Mouse (Mus musculus) hindbrain, embryonic 16.5 days (tissue): ENCODE measurements around the gene Lztfl1. TPM values are rescaled to one million over a fixed set of nuclear protein-coding genes. Genes with fewer than 3 reads are reported as not detected.
"Not testable (repeated sequence)": the region's sequence is repeated elsewhere in the genome, so short reads cannot be mapped to it uniquely, and the experiment has no call there.

Experiments used
- ATAC-seq: fragments of 200-750 bp; cut with Nextera tagmentation; 2 replicates; pipeline ENCODE4 v1.8.0; 2017; ENCODE audit warnings: moderate TSS enrichment, moderate library complexity
- H3K27ac ChIP-seq: fragments of 300-500 bp; sonication (generic); 2 replicates; pipeline ENCODE4 v1.5.1; 2014; ENCODE audit warnings: low read depth, mild to moderate bottlenecking, control low read depth, low read length, moderate library complexity
- H3K27me3 ChIP-seq: fragments of 300-500 bp; sonication (generic); replicated peaks from 2 replicates; pipeline ENCODE4 v1.6.1; 2014; ENCODE audit warnings: low read length; ENCODE audit not compliant: control insufficient read depth, insufficient read depth
- H3K36me3 ChIP-seq: fragments of 300-500 bp; sonication (generic); 2 replicates; pipeline ENCODE4 v1.6.1; 2014; ENCODE audit warnings: mild to moderate bottlenecking, low read length, moderate library complexity, mixed read lengths; ENCODE audit not compliant: control insufficient read depth, insufficient read depth
- H3K4me1 ChIP-seq: fragments of 300-500 bp; sonication (generic); 2 replicates; pipeline ENCODE4 v1.6.1; 2014; ENCODE audit warnings: low read depth, low read length; ENCODE audit not compliant: control insufficient read depth, insufficient read depth
- H3K4me2 ChIP-seq: fragments of 300-500 bp; sonication (generic); 2 replicates; pipeline ENCODE4 v1.6.1; 2014; ENCODE audit warnings: mild to moderate bottlenecking, low read length, control low read depth, moderate library complexity
- H3K4me3 ChIP-seq: fragments of 300-500 bp; sonication (generic); 2 replicates; pipeline ENCODE4 v1.5.1; 2014; ENCODE audit warnings: mild to moderate bottlenecking, low read length, control low read depth, moderate library complexity
- H3K9ac ChIP-seq: fragments of 300-500 bp; sonication (generic); 2 replicates; pipeline ENCODE4 v1.6.1; 2014; ENCODE audit warnings: low read depth, mild to moderate bottlenecking, control low read depth, low read length, moderate library complexity
- H3K9me3 ChIP-seq: fragments of 300-500 bp; sonication (generic); 2 replicates; pipeline ENCODE4 v1.6.1; 2014; ENCODE audit warnings: mild to moderate bottlenecking, low read length, moderate library complexity; ENCODE audit not compliant: control insufficient read depth
- WGBS: fragments of 180-500 bp; shearing (Covaris S2); extraction: QIAGEN DNeasy Blood & Tissue Kit; methylation state at CpG from one replicate; pipeline ENCODE4 v1.1.7; 2014; 5-methylcytosine and 5-hydroxymethylcytosine counted together
- polyA plus RNA-seq: library from polyadenylated mRNA; unstranded; fragments of >200 nt; fragmentation: Nextera tagmentation; extraction: Ambion mirVana; gene quantifications from 2 replicates; pipeline ENCODE4 v1.2.1, GENCODE M21; 2015

Gene Lztfl1
- polyA plus RNA-seq, 1 experiment from 2014 or later = 45.2 TPM

GRCm38 (mm10) chr9:123754333-123754732, 36.8 kb upstream of the Lztfl1 start:
- no peaks in the 10 kb centered on the region for H3K36me3 ChIP-seq
- ATAC-seq = no peak
- no peak overlapping the region for H3K4me2 ChIP-seq
- H3K9ac ChIP-seq = no peak overlapping the region
- no peaks in the 10 kb centered on the region for H3K9me3 ChIP-seq
- no peak overlapping the region for H3K4me3 ChIP-seq
- 93% methylated on average over 4 of the region's 4 CpGs for WGBS
- H3K4me1 ChIP-seq = no peaks in the 10 kb centered on the region
- no peaks in the 10 kb centered on the region for H3K27me3 ChIP-seq
- H3K27ac ChIP-seq = no peak overlapping the region

DNA sequence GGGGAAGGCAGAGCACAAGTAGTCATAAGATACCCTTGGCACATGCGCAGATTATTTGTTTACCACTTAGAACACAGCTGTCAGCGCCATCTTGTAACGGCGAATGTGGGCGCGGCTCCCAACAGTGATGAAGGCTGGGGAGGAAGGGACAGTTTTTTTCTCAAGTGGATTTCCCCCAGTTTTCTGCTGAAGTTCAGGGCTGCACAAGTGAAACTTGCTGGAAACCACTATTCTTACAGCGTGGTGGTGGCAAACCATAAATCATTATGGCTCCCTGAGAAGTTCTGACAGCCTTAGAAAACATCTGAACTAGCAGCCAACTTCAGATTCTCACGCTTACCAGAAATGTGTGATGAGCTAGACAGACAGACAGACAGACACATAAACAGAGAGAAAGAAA, 32.2 kb upstream of the Lztfl1 start:
- not testable (repeated sequence) for H3K27me3 ChIP-seq, H3K27ac ChIP-seq, H3K9ac ChIP-seq, ATAC-seq, H3K4me3 ChIP-seq, H3K36me3 ChIP-seq, H3K9me3 ChIP-seq, H3K4me1 ChIP-seq, H3K4me2 ChIP-seq
- 92% methylated on average over 7 of the region's 8 CpGs for WGBS

DNA sequence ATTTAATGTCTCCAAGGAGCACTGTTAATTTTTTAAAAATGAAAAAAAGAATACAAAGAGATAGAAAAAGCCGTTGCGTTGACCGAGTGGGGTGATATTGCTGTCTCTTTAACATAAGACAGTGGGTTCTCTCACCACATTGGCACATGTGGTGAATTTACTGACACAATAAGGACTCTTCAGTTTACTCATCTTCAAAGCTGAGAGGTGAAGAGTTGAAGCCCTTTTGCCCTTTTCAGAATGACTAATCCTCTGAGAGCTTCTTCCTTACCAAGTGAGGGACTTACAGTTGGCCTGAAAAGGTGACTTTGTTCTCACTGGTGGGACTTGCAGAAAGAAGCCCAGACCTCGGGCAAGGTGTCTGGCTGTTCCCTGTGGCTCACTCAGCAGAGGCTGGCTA, 23.3 kb upstream of the Lztfl1 start:
- 86% methylated on average over 4 of the region's 4 CpGs for WGBS

DNA sequence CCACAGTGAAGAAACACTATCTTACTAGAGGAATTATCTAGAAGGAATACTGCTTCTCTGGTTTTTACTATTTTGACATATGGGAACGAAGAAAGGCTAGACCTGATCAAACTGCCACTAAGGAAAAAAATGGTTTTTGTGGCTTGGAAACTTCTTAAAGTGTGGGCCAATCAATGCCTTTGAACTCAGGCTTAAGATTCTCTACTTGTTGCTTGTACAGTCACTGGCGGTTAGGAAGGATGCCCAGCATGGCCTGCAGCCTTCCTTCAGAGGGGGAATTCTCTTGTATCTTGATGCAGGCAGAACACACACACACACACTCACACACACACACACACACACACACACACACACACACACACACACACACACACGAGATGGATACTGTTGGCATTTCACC, 16.6 kb upstream of the Lztfl1 start:
- no peak overlapping the region for H3K9ac ChIP-seq
- no peaks in the 10 kb centered on the region for H3K36me3 ChIP-seq
- ATAC-seq = no peak
- no peak overlapping the region for H3K27ac ChIP-seq
- no peak overlapping the region for H3K4me3 ChIP-seq
- no peaks in the 10 kb centered on the region for H3K27me3 ChIP-seq
- no peaks in the 10 kb centered on the region for H3K4me1 ChIP-seq
- H3K4me2 ChIP-seq = no peak overlapping the region
- H3K9me3 ChIP-seq = no peaks in the 10 kb centered on the region
- WGBS = 87% methylated on average over 3 of the region's 3 CpGs

More for the DNA sequence above, 23.3 kb upstream of the Lztfl1 start:
- Histone ChIP-seq H3K4me2 (no peak overlapping the region), H3K27me3 (no peaks in the 10 kb centered on the region), H3K4me3 (no peak overlapping the region), H3K4me1 (no peaks in the 10 kb centered on the region), H3K9ac (no peak overlapping the region), H3K9me3 (no peaks in the 10 kb centered on the region), H3K27ac (no peak overlapping the region), H3K36me3 (no peaks in the 10 kb centered on the region)
- no peak for ATAC-seq

DNA sequence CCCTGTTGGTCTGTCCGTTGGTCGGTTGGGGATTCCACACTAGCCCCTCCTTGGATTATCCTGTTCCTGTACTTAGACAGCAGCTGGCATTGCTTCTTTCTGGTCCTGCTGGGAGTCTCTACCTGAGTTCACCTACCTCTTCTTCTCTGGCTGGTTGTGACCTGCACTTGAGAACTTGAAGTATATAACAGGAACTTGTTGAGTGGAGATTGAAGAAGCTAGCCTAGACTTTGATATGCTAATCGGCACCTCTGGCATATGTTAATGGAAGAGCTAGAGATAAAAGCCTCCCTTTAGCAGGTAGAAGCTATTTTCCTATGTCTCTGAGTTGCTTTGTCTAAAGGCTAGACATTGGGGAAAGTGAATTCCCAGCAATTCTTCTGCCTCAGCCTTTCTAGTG, 13.8 kb upstream of the Lztfl1 start:
- no peaks in the 10 kb centered on the region for H3K27me3 ChIP-seq
- H3K4me2 ChIP-seq = no peak overlapping the region
- WGBS = 84% methylated on average over 3 of the region's 3 CpGs
- no peak overlapping the region for H3K27ac ChIP-seq
- no peak overlapping the region for H3K9ac ChIP-seq
- ATAC-seq = no peak
- no peak overlapping the region for H3K4me3 ChIP-seq
- H3K9me3 ChIP-seq = no peaks in the 10 kb centered on the region
- H3K4me1 ChIP-seq = no peaks in the 10 kb centered on the region
- no peaks in the 10 kb centered on the region for H3K36me3 ChIP-seq

DNA sequence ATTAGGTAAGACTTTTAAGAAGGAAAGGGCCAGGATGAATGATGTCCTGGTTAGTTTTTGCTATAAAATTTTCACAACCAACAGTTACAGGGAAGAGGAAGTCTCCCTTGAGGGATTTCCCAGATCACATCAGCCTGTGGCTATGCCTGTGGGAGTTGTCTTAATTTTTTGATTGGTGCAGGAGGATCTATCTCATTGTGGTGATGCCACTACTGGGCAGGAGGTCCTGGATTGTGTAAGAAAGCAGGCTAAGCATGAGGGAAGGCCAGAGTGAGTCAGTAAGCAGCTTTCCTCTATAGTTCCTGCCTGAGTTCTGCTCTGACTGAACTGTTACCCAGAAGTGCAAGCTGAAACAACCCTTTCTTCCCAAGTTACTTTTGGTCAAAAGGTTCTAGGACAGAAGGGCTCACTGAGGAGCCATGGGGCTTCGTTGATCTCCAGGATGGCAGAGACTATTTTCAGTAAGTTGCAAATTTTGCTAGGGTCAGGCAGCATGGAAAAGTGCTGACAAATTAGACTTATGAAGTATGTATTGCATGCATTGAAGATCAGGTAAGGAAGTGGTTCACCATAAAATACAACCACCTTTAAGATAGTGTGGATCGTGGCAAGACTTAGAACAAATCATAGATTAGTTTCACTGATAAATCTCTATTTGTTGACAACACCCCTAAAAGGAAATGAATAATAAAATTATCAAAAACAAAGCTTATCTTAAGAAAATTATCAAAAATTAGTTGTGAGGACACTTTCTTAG, 5.4 kb upstream of the Lztfl1 start:
- Histone ChIP-seq H3K27me3 (no peaks in the 10 kb centered on the region), H3K27ac (no peak overlapping the region), H3K9ac (no peak overlapping the region), H3K36me3 (no peaks in the 10 kb centered on the region), H3K9me3 (no peaks in the 10 kb centered on the region), H3K4me3 (no peak overlapping the region), H3K4me2 (no peak overlapping the region), H3K4me1 (no peaks in the 10 kb centered on the region)
- ATAC-seq = no peak
- WGBS = 75% methylated on average over 2 of the region's 2 CpGs

DNA sequence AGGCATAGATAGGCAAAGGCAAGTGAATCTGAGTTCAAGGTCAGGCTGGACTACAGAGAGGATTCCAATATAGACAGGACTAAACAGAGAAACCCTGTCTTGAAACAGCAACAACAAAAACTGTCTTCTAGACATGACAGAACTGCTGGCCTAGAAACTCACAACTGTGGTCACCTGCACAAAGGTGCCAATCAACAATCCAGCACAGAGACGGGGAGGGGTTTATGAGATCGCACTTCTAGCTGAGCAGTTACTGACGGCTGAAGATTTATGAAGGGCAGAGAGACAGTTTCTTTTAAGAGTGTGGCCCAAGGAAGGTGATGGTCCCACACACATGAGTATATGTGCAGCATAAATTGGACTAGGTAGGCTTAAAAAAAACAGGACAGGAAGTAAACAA, 1.2 kb downstream of the Lztfl1 start:
- H3K9ac ChIP-seq = no peak overlapping the region

DNA sequence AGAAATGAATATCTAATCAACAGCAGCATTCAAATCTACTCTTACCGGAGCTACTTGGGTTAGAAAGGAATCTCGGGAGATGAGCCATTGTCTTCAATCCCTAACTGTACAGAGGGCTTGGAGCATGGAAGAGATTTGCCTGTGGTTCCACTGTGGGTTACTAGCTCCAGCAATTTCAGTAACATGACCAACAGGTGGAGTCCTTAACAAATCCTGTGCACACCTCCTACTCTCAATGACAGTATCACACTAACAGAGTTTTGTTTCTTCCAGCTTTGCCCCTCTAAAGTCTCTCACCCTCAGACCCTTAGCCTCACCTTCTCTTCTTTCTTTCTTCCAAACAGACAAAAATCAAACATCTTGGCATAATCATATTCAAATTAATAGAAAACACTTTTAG, 4.4 kb downstream of the Lztfl1 start:
- H3K4me2 ChIP-seq = no peak overlapping the region
- H3K27me3 ChIP-seq = no peaks in the 10 kb centered on the region
- no peaks in the 10 kb centered on the region for H3K9me3 ChIP-seq
- no peak for ATAC-seq
- no peak overlapping the region for H3K4me3 ChIP-seq
- peaks cover 15% of the 10 kb centered on the region for H3K36me3 ChIP-seq
- H3K4me1 ChIP-seq = peaks cover 9% of the 10 kb centered on the region
- no peak overlapping the region for H3K9ac ChIP-seq
- H3K27ac ChIP-seq = no peak overlapping the region
- 79% methylated on average over 2 of the region's 2 CpGs for WGBS

More for the DNA sequence above, 1.2 kb downstream of the Lztfl1 start:
- no peak for ATAC-seq
- Histone ChIP-seq H3K4me3 (no peak overlapping the region; the same call in 1 of the 2 replicates), H3K4me1 (peaks cover 9% of the 10 kb centered on the region), H3K4me2 (peak overlapping the region; percentile 76; the same call in 1 of the 2 replicates), H3K36me3 (0 out of 2 replicates have a peak, but pooled peaks cover 2% of the 10 kb centered on the region), H3K9me3 (no peaks in the 10 kb centered on the region), H3K27ac (no peak overlapping the region), H3K27me3 (no peaks in the 10 kb centered on the region)
- 69% methylated on average over 3 of the region's 3 CpGs for WGBS

DNA sequence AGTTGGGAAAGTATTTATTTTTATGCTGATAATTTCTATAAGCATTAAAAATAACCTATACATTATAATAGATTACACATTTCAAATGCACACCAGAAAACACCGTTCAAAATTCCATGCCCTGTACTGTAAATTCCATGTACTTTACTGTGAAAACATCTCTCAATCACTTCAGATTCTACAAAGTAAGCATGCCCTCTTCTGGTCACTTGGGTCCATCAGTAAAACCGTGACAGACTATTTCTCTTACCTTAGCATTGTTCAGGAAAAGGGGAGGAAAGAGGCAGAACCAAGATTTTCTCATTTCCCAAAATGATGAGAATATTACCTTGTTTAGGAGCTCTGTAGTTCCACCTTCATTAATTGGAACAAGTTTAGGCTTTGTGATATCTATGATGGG, 8.3 kb downstream of the Lztfl1 start:
- Histone ChIP-seq H3K27me3 (no peaks in the 10 kb centered on the region), H3K4me3 (no peak overlapping the region), H3K9me3 (no peaks in the 10 kb centered on the region), H3K27ac (no peak overlapping the region), H3K9ac (no peak overlapping the region), H3K4me2 (no peak overlapping the region), H3K4me1 (no peaks in the 10 kb centered on the region), H3K36me3 (peaks cover 17% of the 10 kb centered on the region)
- WGBS = 51% methylated on average over 2 of the region's 2 CpGs
- no peak for ATAC-seq
